Mouse (Mus musculus): ENCODE data around the gene Gcnt1. TPM values are rescaled to one million over a fixed set of nuclear protein-coding genes. Genes with fewer than 3 reads are reported as not detected.
A peak's percentile ranks its signal among the peaks of the same experiment; 100 is the strongest.

Gcnt1 gene
- total RNA-seq, 2 experiments from 2014 or later: 10.2 to 10.8 TPM

DNA sequence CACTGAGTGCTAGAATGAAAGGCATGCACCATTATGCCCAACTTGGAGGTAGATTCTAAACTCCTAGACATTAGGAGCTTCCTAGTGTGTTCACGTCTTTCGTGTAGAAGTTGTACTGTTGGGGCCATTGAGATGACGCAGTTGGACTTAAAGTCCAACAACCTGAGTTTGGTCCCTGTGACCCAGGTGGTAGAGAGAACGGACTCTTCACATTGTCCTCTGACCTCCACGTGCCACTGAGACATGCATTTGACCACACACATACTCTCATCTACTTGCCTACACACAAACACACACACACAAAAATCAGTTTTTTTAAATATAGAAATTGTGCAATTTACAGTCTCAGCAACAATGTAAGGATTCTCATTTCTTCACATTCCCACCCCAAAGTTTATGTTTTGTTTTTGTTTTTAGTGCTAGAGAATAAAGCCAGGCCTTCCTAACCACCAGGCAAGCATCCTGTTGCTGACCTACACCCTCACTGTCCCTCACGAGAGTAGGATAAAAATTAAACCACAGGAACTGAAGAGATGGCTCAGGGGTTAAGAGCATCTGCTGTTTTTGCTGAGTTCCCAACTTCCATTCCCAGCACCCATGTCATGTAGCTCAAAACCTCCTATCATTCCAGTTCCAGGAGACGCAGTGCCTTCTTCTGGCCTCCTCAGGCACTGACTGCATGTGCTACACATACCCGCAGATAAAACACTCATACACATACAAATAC lies 6.1 kb downstream of the Gcnt1 start:
- DNase-seq: no peak

DNA sequence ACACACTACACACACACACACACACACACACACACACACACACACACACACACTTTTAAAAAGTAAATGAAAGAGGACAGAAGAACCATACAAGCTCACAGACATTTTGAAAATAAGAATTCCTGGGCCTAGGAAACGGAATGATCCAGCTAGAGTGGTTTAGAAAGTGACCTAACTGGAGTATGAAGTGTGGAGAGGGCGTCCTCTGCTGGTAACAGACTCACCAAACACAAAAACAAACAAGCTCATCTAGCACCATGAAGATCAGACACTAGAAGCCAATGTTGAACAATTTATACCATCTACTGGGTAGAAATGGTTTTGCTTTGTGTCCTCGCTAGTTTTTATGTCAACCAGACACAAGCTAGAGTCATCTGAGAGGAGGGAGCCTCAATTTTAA lies 7.9 kb downstream of the Gcnt1 start:
- peak; percentile 56 for DNase-seq

DNA sequence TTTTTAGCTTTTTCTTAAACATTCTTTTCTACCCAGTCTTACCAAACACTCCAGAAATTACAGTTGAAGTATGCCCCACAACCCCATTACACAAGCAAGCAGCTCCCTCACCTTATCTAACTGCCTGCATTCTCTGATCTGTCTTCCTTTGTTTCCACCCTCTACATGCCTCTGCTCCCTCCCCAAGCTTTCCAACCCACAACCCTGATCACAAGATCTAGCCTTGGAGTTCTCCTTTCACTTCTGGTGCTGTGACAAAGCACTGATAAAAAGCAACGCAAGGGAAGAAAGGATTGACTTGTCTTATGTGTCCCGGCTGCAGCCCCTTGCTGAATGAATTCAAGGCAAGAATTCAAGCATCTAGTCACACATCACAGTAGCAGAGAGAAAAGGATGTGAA lies 11.5 kb downstream of the Gcnt1 start:
- DNase-seq: no peak

DNA sequence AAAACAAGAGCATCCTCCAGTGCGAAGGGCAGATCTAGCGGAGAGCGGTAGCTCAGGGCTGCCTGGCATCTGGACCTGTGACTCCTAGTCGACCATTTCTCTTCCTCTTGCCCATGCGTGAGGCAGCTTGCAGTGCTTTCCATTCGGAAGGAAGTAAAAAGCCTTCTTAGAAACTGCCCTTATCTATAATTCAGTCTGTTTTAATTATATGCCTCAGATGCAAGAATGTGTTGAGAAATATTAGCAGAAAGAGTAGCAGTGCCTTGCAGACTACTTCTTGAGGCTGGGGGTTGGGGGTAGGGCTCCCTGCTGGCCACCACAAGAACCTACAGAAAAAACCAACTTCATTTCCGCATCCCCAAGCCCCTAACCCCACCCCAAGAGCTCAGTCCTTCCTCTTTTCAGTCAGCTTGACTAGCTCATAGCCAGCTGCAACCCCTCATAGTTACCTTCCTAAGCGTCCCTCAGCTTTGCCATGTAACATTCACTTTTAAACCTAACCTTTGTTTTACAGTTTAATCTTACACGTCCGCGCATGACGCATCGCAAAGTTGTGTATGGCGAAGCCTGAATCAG lies 13.2 kb downstream of the Gcnt1 start:
- no peak for DNase-seq

DNA sequence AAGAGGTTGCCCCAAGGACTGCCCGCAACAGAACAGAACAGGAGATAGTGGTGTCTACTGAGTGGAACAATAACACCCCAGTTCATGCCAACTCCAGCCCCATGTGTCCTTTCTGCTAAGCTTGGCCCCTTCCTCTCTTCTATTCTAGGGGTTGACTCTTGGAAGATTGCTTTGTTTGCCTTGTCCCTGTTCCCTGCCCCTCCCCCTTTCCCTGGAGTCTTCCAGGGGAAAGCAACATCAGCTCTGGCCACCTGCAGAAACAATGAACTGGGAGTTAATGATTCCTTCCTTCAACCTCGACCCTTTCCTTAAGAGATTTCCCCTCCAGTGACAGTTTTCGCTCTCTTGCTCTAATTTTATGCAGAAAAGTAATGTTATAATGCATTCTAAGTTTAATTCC lies 15.3 kb downstream of the Gcnt1 start:
- DNase-seq: peak; percentile 15

DNA sequence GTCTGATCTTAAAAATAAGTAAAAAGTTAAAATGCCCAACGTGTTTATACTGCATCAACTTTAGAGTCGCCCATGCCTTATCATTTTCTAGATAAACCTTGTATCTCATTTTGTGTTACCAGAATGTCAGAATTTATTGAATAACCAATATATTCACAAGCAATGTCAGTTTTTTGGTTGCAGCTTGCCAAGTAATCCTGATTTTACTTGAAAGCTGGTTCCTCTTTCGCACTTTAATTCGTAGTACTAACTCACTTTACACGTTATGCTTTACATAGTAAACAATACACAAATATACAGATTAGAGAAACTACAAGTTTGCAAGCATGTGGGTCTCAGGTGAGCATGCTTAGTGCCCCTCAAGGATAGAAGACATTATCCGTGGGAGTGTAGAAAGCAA lies 15.7 kb downstream of the Gcnt1 start:
- no peak for DNase-seq

DNA sequence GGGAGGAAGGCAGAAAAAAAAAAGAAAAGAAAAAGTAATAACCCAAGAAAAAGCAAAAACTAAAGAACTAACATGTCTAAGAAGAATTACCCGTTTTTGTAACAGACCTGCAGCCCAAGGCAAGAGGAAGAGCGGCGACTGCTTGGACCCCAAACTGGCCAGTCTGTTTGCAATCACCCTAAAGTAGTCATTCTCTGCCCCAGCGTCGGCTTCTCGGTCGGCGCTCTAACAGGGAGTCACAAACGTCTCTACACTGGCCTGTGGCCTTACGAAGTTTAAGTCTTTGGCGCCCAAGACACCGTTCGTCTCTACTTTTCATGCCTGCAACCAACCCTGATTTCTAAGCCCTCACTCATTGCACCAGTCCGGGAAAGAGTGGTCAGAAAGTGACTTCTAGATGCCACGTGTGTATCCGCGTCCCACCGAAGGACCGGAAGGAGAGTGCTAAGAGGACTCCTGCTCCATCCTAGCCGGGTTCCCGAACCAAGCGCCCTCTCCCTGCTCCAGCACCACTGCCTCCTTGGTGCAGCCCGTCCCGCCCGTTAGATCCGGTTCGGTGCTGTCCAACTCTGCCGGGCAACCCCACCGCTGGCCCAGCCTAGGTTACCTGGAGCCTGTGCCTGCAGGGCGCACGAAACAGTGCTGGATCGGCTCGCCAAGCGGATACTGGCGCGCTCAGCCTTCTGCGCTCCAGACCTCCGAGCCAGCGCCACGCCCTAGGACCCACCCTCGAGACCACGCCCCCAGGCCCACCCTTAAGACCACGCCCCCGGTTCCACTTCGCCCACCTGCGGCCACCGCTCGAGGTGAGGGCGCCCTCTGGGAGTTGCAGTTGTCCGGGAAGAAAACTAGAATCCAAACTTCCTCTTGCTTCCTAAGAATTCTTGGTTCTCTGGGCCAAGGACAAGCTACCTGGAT lies 16.4 kb downstream of the Gcnt1 start:
- DNase-seq: peak; percentile 90

DNA sequence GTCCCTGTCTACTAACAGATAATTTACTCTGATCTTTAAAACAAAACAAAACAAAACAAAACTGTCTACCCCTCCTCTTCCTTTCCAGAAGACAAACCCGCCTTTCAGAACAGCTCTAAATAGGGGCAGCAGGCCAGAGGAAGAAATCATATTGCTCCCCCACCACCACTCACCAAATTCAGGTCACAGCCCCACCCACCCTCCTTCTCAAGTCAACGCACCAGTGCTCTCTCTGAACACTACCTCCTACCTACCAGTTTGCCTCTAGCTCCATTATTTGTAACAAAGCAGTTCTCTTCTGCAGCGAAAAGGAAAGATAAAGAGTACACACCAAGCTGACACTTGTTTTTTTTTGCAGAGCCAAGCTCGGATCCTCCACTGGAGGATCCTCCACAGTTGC lies 17.3 kb downstream of the Gcnt1 start:
- no peak for DNase-seq

DNA sequence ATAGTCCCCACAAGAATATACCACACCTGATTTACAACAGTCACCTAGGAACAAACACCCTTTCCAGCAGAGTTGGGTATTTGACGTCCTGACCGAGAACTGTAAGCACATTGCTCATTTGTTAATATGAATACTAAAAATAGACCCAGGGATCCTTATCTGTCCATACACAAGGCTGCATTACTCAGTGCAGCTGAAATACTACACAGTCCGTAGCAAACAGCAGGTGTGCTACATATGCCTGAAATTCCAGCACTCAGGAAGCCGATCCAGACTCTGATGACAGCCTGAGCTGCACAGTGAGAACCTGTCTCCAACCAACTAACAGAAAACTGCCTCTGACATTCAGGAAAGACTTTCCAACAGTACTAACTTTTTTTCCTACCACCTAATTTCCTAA lies 17.8 kb downstream of the Gcnt1 start:
- DNase-seq: no peak

DNA sequence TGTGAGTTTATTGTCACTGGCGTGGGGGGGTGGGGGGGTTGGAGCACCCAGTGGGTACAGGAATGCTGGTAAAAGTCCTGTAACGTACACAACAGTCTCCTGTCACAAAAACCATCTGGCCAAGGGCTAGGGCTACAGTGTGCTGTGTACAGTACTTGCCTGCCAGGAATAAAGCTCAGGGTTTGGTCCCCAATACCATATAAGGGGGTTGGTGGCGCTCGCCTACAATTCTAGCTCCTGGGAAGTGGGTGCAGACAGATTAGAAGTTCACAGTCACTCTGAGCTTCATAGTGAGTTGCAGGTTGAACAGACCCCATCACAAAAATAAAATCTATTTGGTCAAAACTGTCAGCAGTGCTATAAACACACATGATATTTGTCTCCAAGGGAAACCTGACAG lies 18.3 kb downstream of the Gcnt1 start:
- no peak for DNase-seq

DNA sequence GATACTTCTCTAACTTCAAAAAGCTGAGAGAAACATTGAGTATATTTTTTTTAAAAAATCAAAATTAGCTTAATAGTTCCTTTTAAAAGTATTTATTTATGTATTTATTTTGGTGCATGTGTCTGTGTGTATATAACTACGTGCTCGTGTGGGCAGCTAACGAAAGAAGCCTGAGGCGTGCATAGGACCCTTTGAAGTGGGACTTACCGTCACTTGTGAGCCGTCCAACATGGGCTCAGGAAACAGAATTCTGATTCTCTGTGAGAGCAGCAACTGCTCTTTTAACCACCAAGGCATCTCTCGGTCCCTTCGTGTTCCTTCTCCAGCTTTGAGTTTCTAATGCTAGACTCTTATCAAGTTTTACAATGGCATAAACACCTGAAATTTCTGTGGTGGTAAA lies 18.9 kb downstream of the Gcnt1 start:
- DNase-seq: no peak

DNA sequence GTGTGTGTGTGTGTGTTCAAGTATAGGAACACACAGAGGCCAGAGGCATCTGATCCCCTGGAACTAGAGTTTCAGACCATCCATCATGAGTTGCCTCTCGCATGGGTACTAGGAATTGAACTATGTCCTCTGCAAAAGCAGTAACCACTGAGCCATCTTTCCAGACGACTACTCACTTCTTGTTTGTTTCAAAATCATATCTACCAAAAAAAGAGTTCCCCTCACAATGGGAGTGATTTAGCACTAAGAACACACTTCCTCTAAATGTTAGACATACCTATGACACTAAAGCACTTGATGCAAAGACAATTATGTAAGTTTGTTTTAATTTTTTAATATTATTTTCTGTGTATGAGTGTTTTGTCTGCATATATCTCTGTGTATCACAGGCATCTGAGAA lies 24.8 kb downstream of the Gcnt1 start:
- no peak for DNase-seq

DNA sequence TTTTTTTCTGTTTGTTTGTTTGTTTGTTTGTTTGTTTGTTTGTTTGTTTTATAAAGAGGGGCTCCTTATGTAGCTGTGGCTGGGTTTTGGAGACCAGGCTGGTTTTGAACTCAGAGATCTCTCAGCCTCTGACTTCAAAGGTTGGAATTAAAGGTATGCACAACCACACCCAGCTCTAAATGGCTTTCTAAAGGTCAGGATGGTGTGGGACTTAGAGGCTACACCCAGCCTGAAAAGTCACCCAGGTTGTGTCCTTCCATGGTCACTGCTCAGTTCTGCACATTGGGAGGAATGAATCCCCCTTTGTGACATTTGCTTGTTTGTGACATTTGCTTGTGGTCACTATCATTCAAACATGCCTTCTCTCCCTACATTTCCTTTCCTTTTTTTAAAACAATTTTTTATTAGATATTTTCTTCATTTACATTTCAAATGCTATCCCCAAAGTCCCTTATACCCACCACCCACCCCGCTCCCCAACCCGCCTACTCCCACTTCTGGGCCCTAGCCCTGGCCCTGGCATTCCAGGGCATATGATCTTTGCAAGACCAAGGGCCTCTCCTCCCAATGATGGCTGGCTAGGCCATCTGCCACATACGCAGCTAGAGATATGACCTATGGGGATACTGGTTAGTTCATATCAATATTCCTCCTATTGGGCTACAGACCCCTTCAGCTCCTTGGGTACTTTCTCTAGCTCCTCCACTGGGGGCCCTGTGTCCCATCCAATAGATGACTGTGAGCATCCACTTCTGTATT lies 25.7 kb downstream of the Gcnt1 start:
- no peak for DNase-seq

DNA sequence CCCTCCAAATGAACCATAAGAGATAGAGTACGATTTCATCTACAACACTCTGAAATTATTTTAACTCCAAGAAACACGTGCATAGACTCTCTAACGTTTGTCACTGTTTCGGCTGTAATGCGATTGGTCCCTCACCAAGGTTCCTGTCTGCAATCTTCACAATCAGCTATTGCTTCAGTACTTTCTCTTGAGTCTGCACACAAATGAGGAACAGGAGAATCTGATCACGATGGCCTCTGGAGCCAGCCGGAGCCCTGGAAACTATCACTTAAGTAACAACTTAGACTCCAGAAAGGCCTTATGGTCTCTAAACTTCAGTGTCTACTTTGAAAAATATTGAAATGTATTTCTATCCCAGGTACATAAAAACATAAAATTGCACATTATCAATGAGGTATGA lies 27.8 kb downstream of the Gcnt1 start:
- DNase-seq: no peak

DNA sequence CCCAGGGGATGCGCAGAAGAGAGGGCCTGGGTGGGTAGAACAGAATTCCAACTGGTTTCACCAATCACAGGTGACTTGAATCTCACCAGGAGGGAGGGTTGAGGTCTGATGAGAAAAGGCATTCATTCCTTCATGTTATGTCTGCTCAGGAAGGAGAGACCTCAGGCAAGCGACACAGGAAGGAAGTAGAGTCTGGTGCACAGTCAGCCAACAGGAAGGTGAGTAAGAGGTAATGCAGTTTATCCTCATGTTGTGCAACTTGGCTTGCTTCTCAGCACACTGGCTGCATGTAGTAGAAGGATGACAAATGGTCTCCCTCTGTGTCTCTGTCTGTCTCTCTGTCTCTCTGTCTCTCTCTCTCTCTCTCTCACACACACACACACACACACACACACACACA lies 33.1 kb downstream of the Gcnt1 start:
- no peak for DNase-seq

DNA sequence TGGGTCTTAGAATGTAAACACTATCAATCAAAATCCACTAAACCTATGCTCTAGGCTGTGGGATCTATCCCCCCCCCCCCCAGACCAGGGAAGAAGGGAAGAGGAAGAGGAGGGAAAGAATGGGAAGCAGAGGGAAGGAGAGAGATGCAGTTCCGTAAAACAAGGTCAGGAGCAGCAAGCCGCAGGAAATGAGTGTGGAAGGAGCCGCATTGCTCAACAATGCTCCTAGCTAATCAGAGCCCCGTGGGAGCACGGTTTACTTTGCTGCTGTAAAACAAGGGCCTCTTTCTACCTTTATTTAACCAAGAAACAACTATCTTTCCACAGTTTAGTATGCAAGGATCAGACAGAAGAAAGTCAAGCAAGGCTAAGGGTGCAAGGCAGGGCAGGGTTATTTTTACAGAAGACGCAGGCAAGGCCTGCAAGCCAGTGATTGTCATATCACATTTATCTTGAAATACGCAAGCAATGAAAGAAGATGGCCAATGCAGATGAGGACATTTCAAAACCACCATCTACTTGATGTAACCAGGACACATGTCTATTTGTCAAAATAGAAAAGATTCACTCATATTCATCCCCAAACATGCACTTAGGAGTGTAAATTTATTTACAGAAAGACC lies 35.5 kb downstream of the Gcnt1 start:
- DNase-seq: no peak

DNA sequence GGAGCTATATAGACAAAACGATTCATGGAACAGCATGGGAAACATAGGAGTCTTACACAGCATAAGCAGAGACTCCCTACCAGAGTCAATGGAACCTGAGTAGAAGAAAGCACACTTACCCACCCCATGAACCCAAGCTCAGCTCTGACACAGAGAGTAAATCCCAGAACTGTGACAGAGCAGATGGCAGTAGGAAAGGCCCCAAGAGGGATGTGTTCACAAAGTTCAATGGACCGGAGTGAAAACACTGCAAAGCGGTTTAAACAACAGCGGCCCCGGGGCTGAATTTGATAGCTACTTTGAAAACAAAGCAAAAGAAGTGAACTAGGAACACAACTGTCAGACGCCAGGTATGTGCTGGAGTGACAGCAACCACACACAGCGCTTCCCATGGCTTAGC lies 36.0 kb downstream of the Gcnt1 start:
- DNase-seq: no peak

DNA sequence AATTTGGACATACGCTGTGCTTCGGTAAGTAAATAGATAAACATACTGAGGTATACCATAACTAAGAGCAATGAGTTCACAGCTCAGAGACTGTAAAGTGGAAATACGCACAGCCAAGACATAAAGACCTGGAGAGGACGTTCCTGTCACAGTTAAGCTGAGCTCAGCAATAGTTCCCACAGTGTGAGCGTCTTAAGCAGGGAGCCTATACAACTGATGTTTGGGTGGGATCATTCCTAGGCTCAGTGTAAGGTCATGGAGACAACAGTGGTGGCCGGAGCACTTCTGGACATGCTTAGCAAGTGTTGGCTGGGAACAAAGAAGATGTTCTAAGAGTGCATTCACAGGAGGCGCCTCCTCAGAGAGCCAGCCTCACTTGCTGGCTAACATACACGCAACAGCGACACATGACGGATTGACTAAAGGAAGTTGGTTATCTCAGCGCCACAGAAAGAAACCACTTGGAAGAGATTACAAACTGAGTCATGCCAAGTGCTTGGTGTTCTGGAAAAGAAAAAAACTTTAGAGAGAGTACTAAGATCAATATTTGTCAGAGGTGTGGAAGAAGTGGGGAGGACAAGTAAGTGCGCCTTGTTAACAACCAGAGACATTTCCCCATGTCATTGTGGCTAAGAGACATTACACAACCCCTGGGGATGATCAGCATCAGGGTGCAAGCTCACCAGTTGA lies 37.9 kb downstream of the Gcnt1 start:
- DNase-seq: no peak

DNA sequence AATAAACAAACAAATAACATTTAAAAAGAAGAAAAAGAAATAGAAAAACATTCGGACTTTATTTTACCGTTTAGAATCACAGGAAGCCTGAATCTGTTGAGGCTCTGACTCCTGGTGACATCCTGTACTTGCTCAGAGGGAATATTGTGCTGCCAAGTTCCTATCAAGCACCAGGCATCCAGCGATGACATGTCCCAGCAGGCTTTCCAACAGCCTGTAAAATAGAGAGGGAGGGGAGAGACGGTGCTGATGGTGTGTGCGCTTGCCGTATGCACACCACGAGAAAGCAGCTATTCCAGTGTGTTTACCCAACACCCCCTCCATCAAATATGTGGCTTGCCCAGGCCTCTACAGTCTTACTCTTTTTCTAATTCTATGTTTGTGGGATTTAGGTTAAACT lies 39.6 kb downstream of the Gcnt1 start:
- DNase-seq: peak; percentile 65

DNA sequence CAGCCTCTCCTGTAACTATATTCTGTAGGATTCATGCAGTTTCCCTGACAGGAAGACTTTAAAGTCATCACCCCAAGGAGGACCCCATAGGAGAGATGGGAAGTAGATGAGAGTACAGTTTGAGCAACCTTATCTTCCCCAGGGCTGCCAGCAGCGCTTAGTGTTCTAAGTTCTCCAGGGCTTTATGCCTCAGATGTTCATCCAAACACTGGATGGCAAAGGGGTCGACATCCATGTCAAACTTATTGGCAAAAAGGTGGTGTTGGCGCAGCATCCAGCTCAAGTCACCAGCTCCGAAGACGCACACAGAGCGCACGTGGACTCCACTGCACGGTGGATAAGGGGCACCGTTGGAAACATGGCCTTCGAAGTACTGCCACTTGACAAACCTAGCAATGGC lies 43.7 kb downstream of the Gcnt1 start:
- DNase-seq: no peak

DNA sequence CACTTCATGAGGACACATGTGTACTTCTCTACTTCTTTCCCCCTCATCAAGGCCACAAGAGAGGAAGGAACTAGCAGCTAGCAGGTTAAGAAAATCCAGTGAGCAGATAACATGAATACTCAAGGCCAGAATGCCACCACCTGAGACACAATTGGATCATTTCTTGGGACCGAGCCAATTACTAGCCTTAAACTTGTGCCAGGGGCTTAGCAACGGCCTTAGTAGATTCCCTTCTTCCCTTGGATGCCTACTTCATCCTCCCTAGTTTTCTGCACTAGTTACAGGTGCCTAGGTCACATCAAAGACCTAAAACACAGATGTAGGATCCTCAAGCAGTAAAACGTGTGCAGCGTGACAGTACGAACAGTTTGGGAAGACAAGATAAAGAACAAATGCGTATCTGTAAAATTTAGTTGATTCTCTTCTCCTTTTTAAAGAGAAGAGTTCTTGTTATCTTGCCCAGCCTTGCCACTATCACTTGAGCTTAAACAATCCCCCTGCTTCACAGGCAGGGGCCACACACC lies 44.7 kb downstream of the Gcnt1 start:
- no peak for DNase-seq
